ENCODE assay signal across 17 mouse cellular contexts in the genomic region with DNA sequence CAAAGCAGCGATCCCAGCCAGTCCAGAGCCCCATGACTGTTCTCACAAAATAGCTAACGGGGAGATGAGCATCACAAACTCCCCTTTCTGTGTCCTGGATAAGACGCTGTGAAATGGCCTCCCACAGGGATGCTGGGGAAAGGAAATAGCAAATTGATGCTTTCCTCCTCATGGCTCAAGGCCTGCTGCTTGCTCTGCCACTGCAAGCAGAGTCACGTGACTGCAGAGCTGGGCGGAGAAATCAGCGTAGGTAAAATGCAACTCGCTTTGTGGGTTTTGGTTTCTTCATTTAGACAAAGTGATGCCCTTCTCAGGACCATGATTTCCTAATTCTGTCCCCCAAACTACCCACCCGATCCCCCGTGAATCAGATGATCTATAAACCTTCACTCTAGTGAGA.
DNase-seq lines count a peak whose midpoint lies in the region; ATAC-seq lines count a peak whose summit lies in the region.
"Had no signal": no experiment of that assay in that cellular context is flagged by ENCODE, and none has a peak within 500 bp of the region (broad histone marks: within the 10 kb centered on the region; RNA-seq: fewer than 3 reads in every experiment).

No protein-coding gene starts in this region.

- H3K9ac ChIP-seq in midbrain, embryonic 16.5 days (ENCODE audit: low read depth, low read length) = no peak overlapping the region
- H3K9ac ChIP-seq in limb, embryonic 12.5 days (replicated peaks) = no peak overlapping the region
- H3K9ac ChIP-seq: heart, embryonic 15.5 days had no signal

- intact Hi-C loops in left cerebral cortex, postnatal 36 days (cut with DNase I) = no loop called here
- intact Hi-C loops in gastrocnemius, postnatal 14 days (cut with DNase I; ENCODE audit: low total_unique reads) = no loop called here

- peak; percentile 22 for DNase-seq in embryo, embryonic 10.5 days (ENCODE audit: low spot score)
- no peak for DNase-seq in embryo, embryonic 10 days (ENCODE audit: low spot score)
- no peak for DNase-seq in midbrain, embryonic 10.5 days (ENCODE audit: low spot score)
- DNase-seq in left cerebral cortex, postnatal 36 days (ENCODE audit: low spot score in 2 of 2) = no peak
- no peak for DNase-seq in lung, postnatal 25 days (ENCODE audit: low spot score)
- DNase-seq in gastrocnemius, postnatal 14 days = no peak
- DNase-seq: cerebellum, adult 11 months; kidney, adult 2 months; kidney, postnatal 25 days; left cerebral cortex, postnatal 4 days; lung, adult 18-20 months; thymus, postnatal 14 days had no signal

- 59% methylated on average over 9 of the region's 9 CpGs for WGBS in midbrain, embryonic 10.5 days
- 50% methylated on average over 9 of the region's 9 CpGs for WGBS in midbrain, embryonic 16.5 days
- WGBS in limb, embryonic 12.5 days = 54% methylated on average over 9 of the region's 9 CpGs

- 0 out of 2 replicates have a peak overlapping the region, but pooled peaks have one; percentile 23 for H3K27ac ChIP-seq in midbrain, embryonic 10.5 days (replicated peaks)
- no peak overlapping the region for H3K27ac ChIP-seq in midbrain, embryonic 16.5 days (ENCODE audit: low read length)
- H3K27ac ChIP-seq in limb, embryonic 12.5 days = peak overlapping the region; percentile 73
- H3K27ac ChIP-seq: heart, embryonic 15.5 days had no signal

- no peaks in the 10 kb centered on the region for H3K9me3 ChIP-seq in midbrain, embryonic 10.5 days (replicated peaks)
- H3K9me3 ChIP-seq in midbrain, embryonic 16.5 days (replicated peaks; ENCODE audit: control insufficient read depth, low read length, poor library complexity, severe bottlenecking) = no peaks in the 10 kb centered on the region
- H3K9me3 ChIP-seq in limb, embryonic 12.5 days = no peaks in the 10 kb centered on the region
- H3K9me3 ChIP-seq: heart, embryonic 15.5 days had no signal

- no peak overlapping the region for H3K4me2 ChIP-seq in midbrain, embryonic 16.5 days (ENCODE audit: low read length)
- peak overlapping the region; percentile 13; the same call in 1 of the 2 replicates for H3K4me2 ChIP-seq in limb, embryonic 12.5 days
- H3K4me2 ChIP-seq: heart, embryonic 15.5 days had no signal

- no peak overlapping the region for H3K4me3 ChIP-seq in midbrain, embryonic 10.5 days
- H3K4me3 ChIP-seq in midbrain, embryonic 16.5 days (ENCODE audit: low read depth, low read length) = no peak overlapping the region
- no peak overlapping the region for H3K4me3 ChIP-seq in limb, embryonic 12.5 days (replicated peaks)
- H3K4me3 ChIP-seq: heart, embryonic 15.5 days; myocyte had no signal

- ATAC-seq in midbrain, embryonic 16.5 days = no peak
- ATAC-seq in limb, embryonic 12.5 days (ENCODE audit: insufficient number of reproducible peaks, insufficient read depth, low FRiP score, low TSS enrichment, low read depth) = no peak
- ATAC-seq: Patski had no signal

- peaks cover 23% of the 10 kb centered on the region for H3K27me3 ChIP-seq in midbrain, embryonic 10.5 days (ENCODE audit: low read depth, poor library complexity, severe bottlenecking)
- H3K27me3 ChIP-seq in midbrain, embryonic 16.5 days (ENCODE audit: control insufficient read depth, insufficient read depth, low read depth, low read length) = no peaks in the 10 kb centered on the region
- H3K27me3 ChIP-seq in limb, embryonic 12.5 days = no peaks in the 10 kb centered on the region
- H3K27me3 ChIP-seq: heart, embryonic 15.5 days; Patski had no signal

- peaks cover 8% of the 10 kb centered on the region; the same call in 1 of the 2 replicates for H3K4me1 ChIP-seq in midbrain, embryonic 10.5 days
- H3K4me1 ChIP-seq in midbrain, embryonic 16.5 days (ENCODE audit: control insufficient read depth, insufficient read depth, low read length) = no peaks in the 10 kb centered on the region
- peaks cover 24% of the 10 kb centered on the region for H3K4me1 ChIP-seq in limb, embryonic 12.5 days (replicated peaks)
- H3K4me1 ChIP-seq: heart, embryonic 15.5 days had no signal

- H3K36me3 ChIP-seq in midbrain, embryonic 10.5 days = no peaks in the 10 kb centered on the region
- no peaks in the 10 kb centered on the region for H3K36me3 ChIP-seq in midbrain, embryonic 16.5 days (ENCODE audit: control insufficient read depth, insufficient read depth, low read length)
- H3K36me3 ChIP-seq in limb, embryonic 12.5 days = no peaks in the 10 kb centered on the region
- H3K36me3 ChIP-seq: heart, embryonic 15.5 days had no signal
